Comparison of ENCODE assay signal across 8 mouse cellular contexts in the genomic region with DNA sequence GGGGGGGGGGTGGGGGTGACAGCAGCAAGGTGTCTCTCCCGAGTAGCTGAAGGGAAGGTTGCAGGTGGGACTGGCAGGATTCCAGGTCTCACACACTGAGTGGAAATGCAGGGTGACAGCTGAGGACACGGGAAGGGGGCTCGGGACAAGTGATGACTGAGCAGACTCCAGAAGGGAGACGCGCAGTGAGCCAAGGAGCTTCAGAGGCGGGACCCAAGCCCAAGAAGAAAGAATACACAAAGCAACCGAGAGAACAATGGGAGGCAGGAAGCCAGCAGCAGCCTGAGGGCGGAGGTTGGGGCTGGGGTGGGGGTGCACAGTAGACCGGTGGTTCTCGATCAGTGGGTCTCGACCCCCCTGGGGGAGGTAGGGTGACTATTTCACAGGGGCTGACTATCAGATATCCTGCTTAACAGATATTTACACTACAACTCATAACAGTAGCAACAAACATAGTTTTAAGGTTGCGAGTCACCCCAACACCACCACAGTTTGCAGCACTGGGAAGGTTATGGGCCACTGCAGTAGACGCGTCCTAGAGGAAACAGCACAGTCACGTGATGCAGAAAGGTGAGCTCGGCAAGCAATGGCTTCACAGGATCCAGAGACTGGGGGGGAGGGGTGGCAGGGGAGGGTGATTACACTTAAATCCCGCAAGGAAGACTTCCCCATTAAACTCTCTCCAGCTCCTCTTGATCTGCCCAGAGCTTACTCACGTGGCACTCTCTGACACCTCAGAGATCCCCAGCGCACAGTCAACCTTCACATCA. TPM values are rescaled to one million over a fixed set of nuclear protein-coding genes. Genes with fewer than 3 reads are reported as not detected.
DNase-seq lines count a peak whose midpoint lies in the region; ATAC-seq lines count a peak whose summit lies in the region.

No protein-coding gene starts in this region.

- no peaks in the 10 kb centered on the region for H3K27me3 ChIP-seq in hindbrain, embryonic 12.5 days
- H3K27me3 ChIP-seq in lung, embryonic 16.5 days (ENCODE audit: control insufficient read depth, insufficient read depth, low read depth, low read length), result no peaks in the 10 kb centered on the region
- no peaks in the 10 kb centered on the region for H3K27me3 ChIP-seq in stomach, embryonic 15.5 days (replicated peaks)

- H3K4me3 ChIP-seq in hindbrain, embryonic 12.5 days, result peak overlapping the region; percentile 19
- peak overlapping the region; percentile 32 for H3K4me3 ChIP-seq in lung, embryonic 16.5 days (ENCODE audit: low read length)
- peak overlapping the region; percentile 20 for H3K4me3 ChIP-seq in stomach, embryonic 15.5 days (replicated peaks)

- H3K27ac ChIP-seq in hindbrain, embryonic 12.5 days, result peak overlapping the region; percentile 57
- H3K27ac ChIP-seq in lung, embryonic 16.5 days (ENCODE audit: low read length), result peak overlapping the region; percentile 84
- H3K27ac ChIP-seq in stomach, embryonic 15.5 days, result peak overlapping the region; percentile 65

- no peaks in the 10 kb centered on the region for H3K9me3 ChIP-seq in hindbrain, embryonic 12.5 days (replicated peaks)
- no peaks in the 10 kb centered on the region for H3K9me3 ChIP-seq in lung, embryonic 16.5 days (ENCODE audit: control insufficient read depth, low read length)
- no peaks in the 10 kb centered on the region for H3K9me3 ChIP-seq in stomach, embryonic 15.5 days

- peak; percentile 73 for DNase-seq in cerebellum, adult 11-12 months
- no peak for DNase-seq in cerebellum, adult 9-10 months
- peak; percentile 53 for DNase-seq in 3134 (ENCODE audit: extremely low read depth, insufficient read length, low spot score)
- peak; percentile 55 for DNase-seq in embryo, embryonic 11 days

- 10% methylated on average over 19 of the region's 19 CpGs for WGBS in hindbrain, embryonic 12.5 days
- 3% methylated on average over 19 of the region's 19 CpGs for WGBS in lung, embryonic 16.5 days
- WGBS in stomach, embryonic 15.5 days, result 13% methylated on average over 19 of the region's 19 CpGs

- H3K4me1 ChIP-seq in hindbrain, embryonic 12.5 days, result peaks cover 58% of the 10 kb centered on the region
- peaks cover 53% of the 10 kb centered on the region for H3K4me1 ChIP-seq in lung, embryonic 16.5 days (replicated peaks; ENCODE audit: control insufficient read depth, insufficient read depth, low read length)
- peaks cover 52% of the 10 kb centered on the region for H3K4me1 ChIP-seq in stomach, embryonic 15.5 days

- peak overlapping the region; percentile 53 for H3K4me2 ChIP-seq in hindbrain, embryonic 12.5 days (replicated peaks)
- peak overlapping the region; percentile 56 for H3K4me2 ChIP-seq in lung, embryonic 16.5 days (ENCODE audit: low read depth, low read length)
- H3K4me2 ChIP-seq in stomach, embryonic 15.5 days, result peak overlapping the region; percentile 56

- H3K36me3 ChIP-seq in hindbrain, embryonic 12.5 days, result no peaks in the 10 kb centered on the region
- H3K36me3 ChIP-seq in lung, embryonic 16.5 days (ENCODE audit: control insufficient read depth, insufficient read depth, low read length), result no peaks in the 10 kb centered on the region
- H3K36me3 ChIP-seq in stomach, embryonic 15.5 days, result no peaks in the 10 kb centered on the region

- ATAC-seq in hindbrain, embryonic 12.5 days (ENCODE audit: low FRiP score), result peak; percentile 59
- peak; percentile 73 for ATAC-seq in lung, embryonic 16.5 days (ENCODE audit: low read depth)
- ATAC-seq in stomach, embryonic 15.5 days (ENCODE audit: insufficient read depth, low FRiP score, low read depth), result peak; percentile 9; the same call in 1 of the 2 replicates
- no peak for ATAC-seq in erythroid progenitor cell, adult 5-6 weeks (replicated peaks; ENCODE audit: low FRiP score, poor library complexity, severe bottlenecking)

- H3K9ac ChIP-seq in hindbrain, embryonic 12.5 days, result peak overlapping the region; percentile 57
- peak overlapping the region; percentile 39 for H3K9ac ChIP-seq in lung, embryonic 16.5 days (ENCODE audit: low read length)
- no peak overlapping the region for H3K9ac ChIP-seq in stomach, embryonic 15.5 days

RNA-seq across cellular contexts. Expression of a gene that starts 14.6 kb away (rescaled TPM):
- polyA plus RNA-seq in hindbrain, embryonic 12.5 days (2016; fragmentation: Nextera tagmentation; extraction: Ambion mirVana), result 98.6 and 112 TPM in 2 replicates
- polyA plus RNA-seq in lung, embryonic 16.5 days (2015; fragmentation: Nextera tagmentation; extraction: Ambion mirVana), result 65.9 and 70.8 TPM in 2 replicates
- polyA plus RNA-seq in stomach, embryonic 15.5 days (2015; fragmentation: Nextera tagmentation; extraction: Ambion mirVana), result 73.3 and 79.9 TPM in 2 replicates
- total RNA-seq in erythroid progenitor cell, adult 5-6 weeks (2015; ENCODE audit: low replicate concordance), result 17.7 and 24.7 TPM in 2 replicates
- total RNA-seq in erythroid progenitor cell, adult 5-6 weeks (2017; ENCODE audit: low replicate concordance), result 10.4 and 24.8 TPM in 2 replicates

RNA-seq across cellular contexts. Expression of a gene that starts 37.7 kb away (rescaled TPM):
- 75.1 and 76.4 TPM in 2 replicates for polyA plus RNA-seq in hindbrain, embryonic 12.5 days (2016; fragmentation: Nextera tagmentation; extraction: Ambion mirVana)
- polyA plus RNA-seq in lung, embryonic 16.5 days (2015; fragmentation: Nextera tagmentation; extraction: Ambion mirVana), result 123 and 125 TPM in 2 replicates
- 86.2 and 94.3 TPM in 2 replicates for polyA plus RNA-seq in stomach, embryonic 15.5 days (2015; fragmentation: Nextera tagmentation; extraction: Ambion mirVana)
- total RNA-seq in erythroid progenitor cell, adult 5-6 weeks (2015; ENCODE audit: low replicate concordance), result 70.0 and 132 TPM in 2 replicates
- total RNA-seq in erythroid progenitor cell, adult 5-6 weeks (2017; ENCODE audit: low replicate concordance), result 78.2 and 81.5 TPM in 2 replicates
